Mouse (Mus musculus) ES-E14 (cell line): ENCODE results near the gene Cdc6. TPM values are rescaled to one million over a fixed set of nuclear protein-coding genes. Genes with fewer than 3 reads are reported as not detected.

Experiments used
- DNase-seq: peaks from one replicate; pipeline ENCODE4 v3.0.0-alpha.2; 2013; ENCODE audit warnings: low read depth, low spot score
- H3K27ac ChIP-seq: 2 replicates; pipeline ENCODE4 v1.5.1; 2012; ENCODE audit warnings: low read depth, mild to moderate bottlenecking, low read length, moderate library complexity, mixed read lengths; ENCODE audit not compliant: poor library complexity, insufficient read depth, severe bottlenecking
- H3K36me3 ChIP-seq: 2 replicates; pipeline ENCODE4 v1.6.1; 2012; ENCODE audit warnings: mild to moderate bottlenecking, low read length, moderate library complexity, mixed read lengths; ENCODE audit not compliant: control insufficient read depth, poor library complexity, insufficient read depth, severe bottlenecking
- H3K4me1 ChIP-seq, 2 experiments: fragments of 150-350 bp in 1 of 2; sonication (generic) in 1 of 2; 2 replicates each; pipeline ENCODE4 v1.6.1; 2012; ENCODE audit warnings: low read length in 2 of 2, mild to moderate bottlenecking in 1 of 2, mixed read lengths in 1 of 2; ENCODE audit not compliant: control insufficient read depth in 2 of 2, insufficient read depth in 2 of 2, poor library complexity in 1 of 2
- H3K4me3 ChIP-seq, 2 experiments: fragments of 150-350 bp in 1 of 2; sonication (generic) in 1 of 2; 2 replicates each; pipeline ENCODE4 v1.5.1; 2012; ENCODE audit warnings: low read length in 2 of 2, low read depth in 1 of 2, mild to moderate bottlenecking in 1 of 2, mixed read lengths in 1 of 2; ENCODE audit not compliant: insufficient read depth in 1 of 2, poor library complexity in 1 of 2, severe bottlenecking in 1 of 2
- H3K9ac ChIP-seq: 2 replicates; pipeline ENCODE4 v1.6.1; 2012; ENCODE audit warnings: low read depth, mild to moderate bottlenecking, low read length, mixed read lengths; ENCODE audit not compliant: poor library complexity, insufficient read depth, severe bottlenecking
- H3K9me3 ChIP-seq: fragments of 150-350 bp; sonication (generic); 2 replicates; pipeline ENCODE4 v1.6.1; 2012; ENCODE audit warnings: low read depth, mild to moderate bottlenecking, low read length; ENCODE audit not compliant: control insufficient read depth, insufficient read depth
- CHD2 ChIP-seq: IDR thresholded peaks from 2 replicates; pipeline ENCODE4 v1.6.1; 2014; ENCODE audit warnings: mild to moderate bottlenecking, low read depth, low read length, inconsistent platforms
- HCFC1 ChIP-seq: IDR thresholded peaks from 2 replicates; pipeline ENCODE4 v1.6.1; 2012; ENCODE audit warnings: low read length, inconsistent platforms, borderline replicate concordance; ENCODE audit not compliant: insufficient read depth
- MAFK ChIP-seq: IDR thresholded peaks from 2 replicates; pipeline ENCODE4 v1.6.1; 2014; ENCODE audit warnings: mild to moderate bottlenecking, low read depth, low read length, inconsistent platforms; ENCODE audit not compliant: insufficient read depth
- ZC3H11A ChIP-seq: IDR thresholded peaks from 2 replicates; pipeline ENCODE4 v1.6.1; 2012; ENCODE audit warnings: low read depth, mild to moderate bottlenecking, inconsistent platforms, low read length, borderline replicate concordance
- ZNF384 ChIP-seq: IDR thresholded peaks from 2 replicates; pipeline ENCODE4 v1.6.1; 2012; ENCODE audit warnings: low read depth, low read length, inconsistent platforms
- in situ Hi-C, 2 experiments: fragments of 600-800 bp; cut with MboI; formaldehyde crosslinking; loops; one replicate each; pipeline ENCODE4 v1.15.1; 2025; ENCODE audit warnings: low sequenced_read_pairs in 2 of 2, inconsistent platforms in 1 of 2; ENCODE audit not compliant: unreplicated experiment in 2 of 2
- total RNA-seq: library from RNA; depleted of rRNA; stranded (reverse); fragments of 300-350 nt; gene quantifications from 2 replicates; pipeline ENCODE4 v1.2.3, GENCODE M21; 2012

Gene Cdc6
- total RNA-seq, 1 experiment: 51.3 TPM

DNA sequence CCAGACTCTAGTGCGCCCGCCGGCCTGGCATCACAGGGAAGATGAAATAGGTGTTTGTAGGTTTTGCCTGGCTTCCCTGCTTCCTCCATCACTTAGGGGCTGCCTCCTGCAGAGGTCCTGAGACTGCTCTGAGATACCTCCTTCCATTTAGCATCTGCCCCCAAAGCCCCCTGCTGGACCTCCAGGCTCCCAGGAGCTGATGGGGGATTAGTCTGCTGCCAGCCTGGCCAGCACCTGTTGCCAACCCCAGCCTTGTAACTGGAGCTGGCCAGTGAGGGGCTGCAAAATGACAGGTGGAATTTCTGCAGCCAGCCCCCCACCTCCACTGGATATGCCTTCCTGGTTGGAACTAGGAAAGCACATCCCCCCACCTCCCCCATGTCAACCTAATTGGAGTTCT is 33.2 kb downstream of the Cdc6 start:
- Histone ChIP-seq H3K36me3 (no peaks in the 10 kb centered on the region), H3K4me3 (peak overlapping the region; percentile 60 to 64; a peak in 3 of 4 replicates), H3K9ac (no peak overlapping the region), H3K27ac (0 out of 2 replicates have a peak overlapping the region, but pooled peaks have one; percentile 9), H3K4me1 (peaks cover 11 to 51% of the 10 kb centered on the region in 2 experiments), H3K9me3 (no peaks in the 10 kb centered on the region)
- DNase-seq: no peak
- TF ChIP-seq HCFC1 (no peak), CHD2 (no peak), ZNF384 (no peak), MAFK (no peak), ZC3H11A (no peak)
- in situ Hi-C loops: no loop called here

DNA sequence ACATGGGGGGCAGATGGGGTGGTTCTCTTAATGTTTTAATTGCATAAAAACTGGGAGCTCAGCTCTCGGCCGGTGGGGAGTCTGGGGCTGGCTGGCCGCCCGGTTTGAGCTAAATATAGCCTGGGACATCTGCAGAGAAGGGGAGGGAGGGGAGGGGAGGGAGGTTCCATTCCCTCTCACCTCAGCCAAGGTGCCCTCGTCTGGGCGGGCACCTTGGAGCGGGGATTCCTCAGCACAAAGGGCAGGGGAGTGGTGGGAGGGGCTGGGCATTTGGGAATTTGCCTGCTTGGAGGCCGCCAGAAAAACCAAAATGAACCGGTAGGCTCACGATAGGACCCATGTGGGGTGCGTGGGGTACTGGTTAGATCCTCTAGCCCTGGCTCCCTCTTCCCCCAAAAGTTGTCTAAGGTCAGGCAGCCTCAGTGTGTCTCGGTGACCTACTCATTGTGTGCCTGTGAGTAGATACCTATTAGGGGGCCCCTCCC is 33.8 kb downstream of the Cdc6 start:
- H3K9ac ChIP-seq: peak overlapping the region; percentile 73
- in situ Hi-C loops: no loop called here
- no peak for DNase-seq
- no peak for TF ChIP-seq HCFC1
- no peak for TF ChIP-seq ZNF384
- TF ChIP-seq MAFK: no peak
- no peak for TF ChIP-seq CHD2
- TF ChIP-seq ZC3H11A: no peak
- H3K4me3 ChIP-seq: peak overlapping the region; percentile 60 to 64
- no peaks in the 10 kb centered on the region for H3K36me3 ChIP-seq
- H3K4me1 ChIP-seq: peaks cover 11 to 48% of the 10 kb centered on the region in 2 experiments
- H3K9me3 ChIP-seq: no peaks in the 10 kb centered on the region
- peak overlapping the region; percentile 90 for H3K27ac ChIP-seq

DNA sequence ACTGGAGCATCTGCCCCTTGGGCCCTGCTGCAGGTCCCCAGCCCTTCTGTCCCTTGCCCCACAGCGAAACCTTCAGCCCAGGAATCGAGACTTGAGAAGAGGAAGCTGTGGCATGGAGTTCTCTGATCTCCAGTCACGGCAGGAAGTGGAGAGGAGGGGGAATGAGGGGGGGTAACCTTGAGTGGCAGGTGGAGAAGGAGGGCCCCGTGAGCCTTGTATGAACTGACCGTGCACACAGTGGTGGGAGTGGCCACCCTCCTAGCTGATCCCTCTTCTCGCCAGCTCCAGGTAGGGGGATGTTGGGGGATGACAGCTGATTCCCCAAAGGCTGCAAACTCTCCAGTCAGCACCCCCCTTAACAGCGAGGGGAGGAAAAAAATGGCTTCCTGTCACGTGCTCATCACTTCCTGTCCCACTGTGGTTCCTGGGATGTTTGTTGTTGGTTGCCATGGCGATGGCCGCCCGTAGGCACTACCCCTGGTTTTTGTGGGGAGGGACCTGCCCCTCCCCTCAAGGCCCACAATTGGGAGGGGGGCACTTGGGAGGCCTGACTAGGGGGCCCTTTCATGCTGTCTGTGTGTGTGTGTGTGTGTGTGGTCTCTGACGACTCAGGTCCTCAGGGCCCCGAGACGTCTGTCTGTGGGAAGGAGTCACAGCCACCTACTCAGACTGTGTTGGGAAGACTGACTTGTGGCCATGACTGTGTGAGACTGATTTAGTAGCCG is 34.4 kb downstream of the Cdc6 start:
- no peak for DNase-seq
- peak overlapping the region; percentile 60 to 64 for H3K4me3 ChIP-seq
- no peaks in the 10 kb centered on the region for H3K36me3 ChIP-seq
- TF ChIP-seq CHD2: no peak
- TF ChIP-seq ZNF384: peak; percentile 96
- TF ChIP-seq HCFC1: no peak
- TF ChIP-seq ZC3H11A: no peak
- peak; percentile 36; the same call in 1 of the 2 replicates for TF ChIP-seq MAFK
- peaks cover 9 to 44% of the 10 kb centered on the region in 2 experiments for H3K4me1 ChIP-seq
- in situ Hi-C loops: no loop called here
- no peaks in the 10 kb centered on the region for H3K9me3 ChIP-seq
- H3K9ac ChIP-seq: peak overlapping the region; percentile 73
- H3K27ac ChIP-seq: peak overlapping the region; percentile 90

DNA sequence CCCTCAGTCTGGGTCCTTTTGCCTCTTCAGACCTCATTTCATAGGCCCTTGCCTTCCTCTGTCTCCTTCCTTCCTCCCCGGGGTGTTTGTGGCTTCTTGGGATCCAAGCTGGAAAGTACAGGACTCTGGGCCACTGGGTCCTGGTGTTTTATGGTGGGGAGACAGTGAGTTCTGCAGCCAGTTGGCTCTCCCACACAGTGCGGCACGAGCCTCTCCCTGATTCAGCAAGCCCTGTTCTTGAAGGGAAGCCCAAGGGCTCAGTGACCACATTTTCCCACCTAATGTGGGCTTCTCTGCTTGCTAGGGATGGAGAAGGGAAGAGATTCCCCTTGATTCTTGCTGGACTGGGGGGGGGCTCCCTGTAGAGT is 34.9 kb downstream of the Cdc6 start:
- Histone ChIP-seq H3K4me3 (peak overlapping the region in 1 of 2 experiments; percentile 64; a peak in 1 of 4 replicates), H3K27ac (peak overlapping the region; percentile 90), H3K36me3 (no peaks in the 10 kb centered on the region), H3K4me1 (peaks cover 8 to 43% of the 10 kb centered on the region in 2 experiments), H3K9me3 (no peaks in the 10 kb centered on the region), H3K9ac (peak overlapping the region; percentile 57)
- in situ Hi-C loops: no loop called here
- TF ChIP-seq MAFK (no peak), ZC3H11A (no peak), HCFC1 (no peak), ZNF384 (no peak), CHD2 (no peak)
- no peak for DNase-seq
